Mouse (Mus musculus) testis, adult 2 months (tissue): Measurements from ENCODE around the gene Psmb9.

Experiments used
- CTCF ChIP-seq: fragments of 200-500 bp; IDR thresholded peaks from 2 replicates; pipeline ENCODE4 v1.5.1; 2012; ENCODE audit warnings: low read depth, mild to moderate bottlenecking, inconsistent platforms, low read length, moderate library complexity; ENCODE audit not compliant: control insufficient read depth, insufficient read depth, insufficient replicate concordance
- POLR2A ChIP-seq: fragments of 200-500 bp; IDR thresholded peaks from 2 replicates; pipeline ENCODE4 v1.6.1; 2012; ENCODE audit warnings: low read depth, mild to moderate bottlenecking, inconsistent platforms, low read length, moderate library complexity; ENCODE audit not compliant: control insufficient read depth

DNA sequence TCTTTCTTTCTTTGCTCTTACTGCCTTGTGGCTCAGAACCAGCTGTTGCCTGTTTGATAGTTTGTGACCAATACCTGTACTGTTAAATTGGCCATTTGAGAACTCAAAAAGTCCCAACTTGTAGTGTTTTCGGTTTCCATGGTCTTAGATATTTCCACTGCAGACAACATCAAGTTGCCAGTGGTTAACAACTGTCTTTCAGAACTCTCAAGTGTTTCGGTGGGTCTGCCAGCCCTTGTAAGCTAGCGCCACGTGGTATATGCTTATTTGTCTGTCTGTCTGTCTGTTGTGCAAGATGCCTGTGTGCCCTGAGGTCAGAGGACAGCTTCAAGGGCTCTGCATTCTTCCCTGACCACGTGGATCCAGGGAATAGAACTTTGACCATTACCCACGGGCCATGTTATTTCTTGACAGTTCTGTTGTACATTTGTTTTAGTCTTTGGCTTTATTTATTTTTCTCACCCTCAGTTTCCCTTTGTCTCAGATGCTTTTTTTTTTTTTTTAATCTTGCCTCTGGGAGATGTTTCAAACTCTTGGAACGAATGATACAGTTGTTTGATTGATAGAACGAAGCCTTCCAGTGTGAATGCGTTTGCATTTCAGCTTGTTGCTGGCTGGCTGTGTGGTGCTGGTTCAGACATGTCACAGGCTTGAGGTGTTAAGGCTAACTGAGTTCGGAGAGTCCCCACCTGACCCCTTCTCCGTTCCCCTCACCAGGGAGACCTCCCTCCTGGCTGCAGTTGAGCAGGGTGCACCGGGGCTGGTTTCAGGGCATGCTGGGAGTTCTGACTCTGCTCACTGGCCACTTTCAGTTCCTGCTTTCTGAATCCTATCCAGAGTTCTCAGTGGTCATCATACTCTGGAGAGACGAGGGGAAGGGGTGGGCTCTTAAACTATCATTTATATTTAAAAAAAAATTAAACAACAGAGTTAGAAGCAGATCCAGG is 7.4 kb downstream of the Psmb9 start:
- TF ChIP-seq POLR2A (no peak), CTCF (no peak)
